Mouse (Mus musculus) adrenal gland, postnatal 14 days (tissue): ENCODE data around the gene Ulk4. TPM values are rescaled to one million over a fixed set of nuclear protein-coding genes. Genes with fewer than 3 reads are reported as not detected.

Source experiments
- DNase-seq: peaks from one replicate; pipeline ENCODE4 v3.0.0; 2021; ENCODE audit warnings: mixed read lengths
- total RNA-seq: library from RNA; stranded (reverse); gene quantifications from 2 replicates; pipeline ENCODE4 v1.2.3, GENCODE M21; 2021

The Ulk4 gene
- total RNA-seq, 1 experiment from 2014 or later: 1.8 TPM

DNA sequence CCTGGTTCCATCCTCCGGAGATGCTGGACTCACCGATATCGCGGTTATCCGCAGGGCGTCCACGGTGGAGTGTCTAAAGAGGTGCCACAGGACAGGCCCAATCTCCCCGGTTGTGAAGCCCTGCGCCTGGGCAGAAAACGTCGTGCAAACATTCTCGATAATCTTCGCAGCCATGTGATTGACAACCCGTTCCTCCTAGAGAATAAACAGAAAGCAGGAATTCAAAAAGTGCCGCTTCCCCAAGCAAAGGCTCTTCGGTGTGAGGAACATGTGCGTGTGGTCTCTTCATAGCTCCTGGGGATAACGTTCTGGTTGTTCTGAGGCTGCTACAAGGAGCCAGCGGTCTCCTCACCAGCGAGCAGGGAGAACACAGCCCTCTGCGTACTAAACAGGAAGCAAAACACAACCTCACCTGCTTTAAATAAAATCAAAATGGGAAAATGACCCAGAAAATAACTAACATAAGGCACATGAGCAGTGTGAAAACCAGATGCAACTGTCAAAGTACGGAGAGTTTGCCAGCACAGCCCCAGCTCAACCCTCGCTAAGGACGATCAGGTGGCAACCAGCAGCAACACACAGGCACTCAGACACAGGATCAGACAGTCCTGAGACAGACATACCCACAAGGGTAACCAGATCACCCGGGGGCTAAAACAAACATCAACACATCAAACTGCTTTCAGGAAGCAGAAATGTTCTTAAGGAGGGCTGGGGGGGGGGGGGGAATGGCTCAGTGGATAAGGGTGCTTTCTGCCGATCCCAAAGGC, 84.2 kb downstream of the Ulk4 start:
- no peak for DNase-seq

DNA sequence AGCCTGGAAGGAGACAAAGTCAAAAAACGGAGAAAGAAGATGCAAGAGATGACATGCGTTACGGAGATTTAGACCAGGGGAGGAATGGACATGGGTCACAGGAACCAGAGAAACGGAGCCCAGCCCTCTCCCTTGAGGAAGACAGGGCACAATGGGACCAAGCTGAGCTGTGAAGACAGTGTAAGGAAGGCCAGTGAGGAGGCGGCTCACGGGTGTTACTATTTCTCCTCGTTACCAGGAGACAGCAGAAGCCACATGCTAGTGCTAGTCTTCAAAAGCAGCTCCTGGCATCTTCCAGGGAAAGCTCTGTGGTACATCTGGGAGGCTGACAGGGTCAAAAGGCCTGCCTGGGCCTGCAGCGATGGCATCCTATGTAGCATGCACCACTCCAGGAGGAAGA, 89.2 kb downstream of the Ulk4 start:
- no peak for DNase-seq

DNA sequence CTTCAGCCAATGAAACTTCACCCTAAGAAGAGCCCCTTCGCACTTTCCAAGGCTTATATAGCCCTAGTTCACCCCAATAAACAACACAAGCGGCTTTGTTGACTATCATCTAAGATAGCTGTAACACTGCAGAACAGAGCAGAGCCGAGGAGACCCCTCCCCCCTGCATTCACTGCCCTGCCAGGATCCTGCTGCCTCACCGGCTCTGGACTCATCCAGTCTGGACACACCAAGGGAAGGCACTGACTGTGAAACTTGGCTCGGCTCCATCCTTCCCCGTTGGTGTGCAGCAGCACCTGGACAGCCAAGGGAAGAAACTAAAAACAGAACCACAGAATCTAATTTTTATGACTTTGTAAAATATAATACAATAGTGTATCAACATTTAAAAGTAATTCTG, 91.2 kb downstream of the Ulk4 start:
- peak; percentile 16 for DNase-seq

DNA sequence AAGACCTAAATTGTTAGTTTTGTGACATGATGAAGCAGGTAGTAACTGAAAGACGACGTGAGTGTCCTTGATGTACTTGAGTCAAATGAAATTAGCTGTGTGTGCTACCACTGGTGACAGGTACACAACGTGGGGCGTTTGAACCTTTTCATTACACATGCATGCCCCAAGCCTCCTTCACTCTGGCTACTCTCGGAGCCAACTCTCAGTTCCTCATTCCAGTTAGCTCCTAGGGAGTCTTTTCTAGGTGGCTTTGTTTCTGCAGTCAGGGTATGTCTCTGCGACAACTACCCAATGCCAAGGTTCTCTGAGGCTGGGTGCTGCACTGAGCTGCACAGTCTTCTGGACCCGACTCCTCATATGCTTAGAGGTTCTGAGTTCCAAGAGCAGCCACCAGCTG, 100.6 kb downstream of the Ulk4 start:
- DNase-seq: no peak

DNA sequence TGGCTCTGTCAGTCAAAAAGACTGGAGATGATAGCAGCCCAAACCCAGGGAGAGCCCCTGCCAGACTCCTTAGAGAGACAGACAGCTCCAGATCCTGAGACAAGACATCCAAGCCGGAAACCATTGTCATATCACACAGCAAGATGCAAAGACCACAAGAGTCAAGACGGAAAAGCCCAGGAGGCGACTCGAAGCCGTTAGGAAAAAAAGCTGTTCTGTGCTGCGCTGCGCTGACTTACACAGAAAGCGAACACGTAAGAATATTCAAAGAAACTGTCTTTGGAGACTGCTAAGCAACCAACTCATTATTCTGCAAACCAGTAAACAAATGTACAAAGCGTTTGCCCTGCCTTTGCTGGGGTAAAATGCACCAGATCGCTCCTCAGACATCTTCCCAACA, 101.8 kb downstream of the Ulk4 start:
- no peak for DNase-seq

GRCm38 (mm10) chr9:121172123-121172522, 104.9 kb downstream of the Ulk4 start:
- no peak for DNase-seq

DNA sequence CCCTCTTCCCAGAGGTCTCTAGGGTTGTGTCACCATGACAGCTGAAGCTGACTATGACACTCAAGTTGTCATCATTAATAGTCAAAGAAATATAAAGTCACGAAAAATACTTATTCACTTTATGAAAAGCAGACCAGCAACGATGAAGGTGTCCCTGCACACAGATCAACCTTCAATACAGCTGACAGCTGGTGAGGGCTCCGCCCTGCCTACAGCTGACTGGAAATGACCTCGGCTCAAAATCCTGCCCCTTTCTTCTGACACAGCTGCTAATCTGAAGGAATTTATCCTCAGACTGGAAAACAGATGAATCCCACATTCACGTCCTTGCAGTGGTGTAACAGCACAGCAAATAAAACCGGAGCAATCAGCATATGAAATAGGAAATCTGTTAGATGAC, 105.4 kb downstream of the Ulk4 start:
- DNase-seq: peak; percentile 12

DNA sequence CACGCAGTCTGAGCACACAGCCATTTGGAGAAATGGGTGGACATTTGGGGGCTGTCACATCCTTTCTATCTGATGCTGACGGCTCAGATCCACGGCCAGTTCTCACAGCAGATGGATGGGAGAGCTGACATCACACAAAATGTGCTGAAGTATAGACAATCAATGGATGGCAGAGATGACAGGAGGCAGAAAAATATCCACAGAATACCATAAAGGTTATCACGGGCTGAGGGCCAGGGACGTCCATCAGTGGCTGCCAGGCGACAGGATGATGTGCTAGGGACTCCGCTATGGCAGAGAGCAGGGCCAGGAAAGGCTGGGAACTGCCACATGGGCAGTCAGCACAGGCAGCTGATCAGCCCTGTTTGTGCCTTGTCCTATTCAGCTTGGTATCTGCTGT, 112.4 kb downstream of the Ulk4 start:
- no peak for DNase-seq

DNA sequence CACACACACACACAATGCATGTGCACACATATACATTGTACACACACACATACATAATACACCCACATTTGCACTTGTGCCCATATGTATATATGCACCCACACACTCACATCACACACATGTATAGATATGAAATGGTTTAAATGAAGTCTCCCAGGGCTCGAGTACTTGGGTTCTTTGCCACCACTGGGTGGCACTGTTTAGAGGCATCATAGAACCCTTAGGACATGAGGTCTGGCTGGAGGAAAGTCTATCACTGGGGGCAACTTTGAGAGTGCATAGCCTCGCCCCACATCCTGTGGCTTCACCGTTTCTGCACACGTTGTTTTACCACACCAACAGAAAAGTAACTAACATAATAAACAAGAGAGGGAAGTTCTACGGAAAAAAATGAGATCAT, 114.2 kb downstream of the Ulk4 start:
- peak; percentile 36 for DNase-seq

DNA sequence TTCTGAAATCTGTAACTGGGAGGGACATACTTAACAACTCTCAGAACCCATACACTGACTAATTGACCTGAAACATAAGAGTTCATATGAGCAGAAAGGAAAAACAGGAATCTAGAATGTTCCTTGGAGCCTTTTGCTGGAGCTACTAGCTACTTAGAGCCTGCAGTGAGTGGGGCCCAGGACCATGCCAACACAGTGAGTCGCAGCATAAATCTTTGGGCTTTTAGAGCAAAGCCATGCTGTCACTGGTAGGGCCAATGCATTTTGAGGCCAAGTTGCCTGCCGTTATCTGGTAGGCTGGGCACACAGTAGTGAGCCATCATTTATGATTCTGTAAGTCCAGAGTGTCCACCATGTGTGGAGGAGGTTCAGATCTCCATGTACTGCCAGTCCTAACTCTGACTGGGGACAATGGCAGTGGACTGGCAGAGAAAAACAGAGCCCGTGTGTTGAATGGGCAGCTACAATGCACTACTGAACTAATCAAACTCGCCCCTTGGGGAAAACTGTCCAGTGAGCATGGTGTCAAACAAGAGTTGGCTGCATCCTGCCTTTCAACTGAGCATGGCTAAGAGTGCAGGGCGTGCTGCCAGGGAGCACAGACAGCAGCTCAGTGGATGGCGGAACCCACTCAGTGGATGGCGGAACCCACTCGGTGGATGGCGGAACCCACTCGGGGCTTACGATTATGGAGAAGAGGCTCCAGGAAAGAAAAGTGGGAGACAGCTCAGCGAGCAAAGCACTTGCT, 115.0 kb downstream of the Ulk4 start:
- peak; percentile 31 for DNase-seq

GRCm38 (mm10) chr9:121156253-121156831, 120.7 kb downstream of the Ulk4 start:
- no peak for DNase-seq

- no peak for DNase-seq
Measured at GRCm38 (mm10) chr9:121153276-121153675, 123.7 kb downstream of the Ulk4 start.

GRCm38 (mm10) chr9:121148602-121149001, 128.4 kb downstream of the Ulk4 start:
- peak; percentile 17 for DNase-seq

DNA sequence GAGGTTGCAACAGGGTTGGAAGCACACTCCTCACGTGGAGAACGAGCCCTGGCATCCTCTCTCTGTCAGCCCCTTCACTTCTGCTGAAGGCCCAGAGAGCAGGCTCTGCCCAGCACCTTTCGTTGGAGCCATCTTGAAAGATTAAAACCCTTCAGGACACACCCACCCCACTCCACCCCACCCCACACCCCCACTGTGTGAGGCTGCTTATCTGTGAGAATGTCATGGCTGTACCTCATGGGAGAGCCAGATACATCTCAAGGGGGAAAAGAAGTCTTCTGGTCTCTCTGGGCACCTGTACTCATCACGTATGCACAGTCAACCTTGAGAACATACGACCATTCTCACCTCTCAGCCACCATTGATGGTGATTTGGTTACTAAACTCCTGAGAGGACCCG, 133.8 kb downstream of the Ulk4 start:
- DNase-seq: no peak

DNA sequence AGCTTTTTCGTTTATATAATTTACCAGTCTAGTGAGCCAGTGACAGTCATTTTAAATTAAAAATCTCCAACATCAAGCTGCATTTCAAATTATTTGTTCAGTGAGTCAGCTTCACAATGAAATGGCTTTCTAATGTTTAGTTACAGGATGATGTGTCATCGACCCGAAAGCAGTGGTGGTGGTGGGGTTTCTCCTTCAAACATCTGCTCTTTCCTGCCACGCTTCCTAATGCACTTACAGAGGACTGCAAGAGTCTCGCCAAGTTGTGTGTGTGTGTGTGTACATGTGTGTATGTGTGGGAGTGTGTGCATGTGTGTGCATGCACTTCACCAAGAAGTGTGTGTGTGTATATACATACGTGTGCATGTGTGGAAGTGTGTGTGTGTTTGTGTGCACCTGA, 144.4 kb downstream of the Ulk4 start:
- DNase-seq: no peak

DNA sequence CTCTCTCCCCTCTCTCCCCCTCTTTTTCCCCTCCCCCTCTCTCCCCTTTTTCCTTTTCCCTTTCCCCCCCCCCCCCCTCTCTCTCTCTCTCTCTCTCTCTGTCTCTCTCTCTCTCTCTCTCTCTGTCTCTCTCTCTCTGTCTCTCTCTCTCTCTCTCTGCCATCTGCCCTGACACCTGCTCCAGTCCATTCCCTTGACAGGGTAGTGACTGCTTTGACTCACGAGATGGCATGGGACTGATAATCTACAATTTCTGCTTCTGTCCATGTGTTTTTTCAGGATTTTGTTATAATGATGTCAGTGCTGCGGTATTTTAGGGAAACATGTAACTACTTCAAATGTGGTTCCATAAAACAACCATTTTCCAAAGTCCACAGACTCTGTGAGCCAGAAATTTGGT, 147.5 kb downstream of the Ulk4 start:
- no peak for DNase-seq

GRCm38 (mm10) chr9:121128934-121129333, 148.1 kb downstream of the Ulk4 start:
- DNase-seq: no peak

DNA sequence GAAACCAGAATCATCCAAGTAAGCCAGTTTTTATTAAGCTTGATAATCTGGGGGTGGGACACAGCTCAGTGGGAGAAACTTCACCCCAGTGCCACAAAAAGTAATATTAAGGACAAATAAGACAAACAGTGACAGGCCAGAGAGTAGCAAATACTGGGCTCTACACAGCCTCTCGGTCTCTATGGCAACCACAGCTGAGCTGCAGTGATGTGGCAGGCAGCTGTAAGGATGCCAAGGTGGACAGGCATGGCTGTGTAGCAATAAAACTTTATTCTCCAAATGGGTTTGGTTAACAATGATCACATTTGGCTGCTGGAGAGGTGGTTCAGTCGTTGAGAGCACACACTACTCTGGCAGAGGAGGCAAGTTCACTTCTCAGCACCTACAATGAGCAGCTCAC, 150.0 kb downstream of the Ulk4 start:
- DNase-seq: no peak

DNA sequence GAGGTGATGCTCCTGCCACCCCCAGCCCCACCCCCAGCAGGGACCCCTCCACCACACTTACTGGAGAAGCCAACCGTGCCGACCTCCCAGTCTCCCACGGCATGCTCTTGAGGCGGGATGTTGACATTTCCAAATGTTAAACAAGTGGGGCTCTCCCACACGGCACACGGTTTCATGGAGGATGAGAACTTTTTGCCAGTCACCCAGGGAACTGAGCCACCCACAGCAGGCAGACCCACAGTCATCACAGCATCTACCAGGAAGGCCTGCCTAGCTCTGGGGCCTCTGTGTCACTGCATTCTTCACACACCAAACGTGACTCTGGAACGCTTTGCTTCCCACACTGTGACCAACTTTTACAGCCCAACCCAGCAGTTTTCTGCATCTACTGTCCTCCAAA, 152.3 kb downstream of the Ulk4 start:
- no peak for DNase-seq

DNA sequence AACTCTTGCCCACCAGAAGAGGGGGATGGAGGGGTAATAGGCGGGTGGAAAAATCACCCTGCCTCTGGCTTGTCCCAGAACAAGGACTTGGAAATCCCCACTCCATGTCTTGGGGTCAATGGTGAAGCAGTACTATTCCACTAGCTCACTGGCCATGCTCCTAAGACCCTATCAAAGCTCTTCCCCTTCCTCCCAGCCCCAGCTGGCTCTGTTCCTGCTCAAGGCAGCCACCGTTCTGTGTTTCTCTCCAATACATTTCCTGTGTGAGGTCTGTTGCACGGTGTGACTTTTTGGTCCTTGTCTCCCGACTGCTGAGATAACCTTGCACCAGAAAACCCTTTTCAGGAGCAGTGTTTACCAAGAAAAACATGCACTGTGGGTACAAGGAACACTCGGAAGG, 155.0 kb downstream of the Ulk4 start:
- DNase-seq: no peak

DNA sequence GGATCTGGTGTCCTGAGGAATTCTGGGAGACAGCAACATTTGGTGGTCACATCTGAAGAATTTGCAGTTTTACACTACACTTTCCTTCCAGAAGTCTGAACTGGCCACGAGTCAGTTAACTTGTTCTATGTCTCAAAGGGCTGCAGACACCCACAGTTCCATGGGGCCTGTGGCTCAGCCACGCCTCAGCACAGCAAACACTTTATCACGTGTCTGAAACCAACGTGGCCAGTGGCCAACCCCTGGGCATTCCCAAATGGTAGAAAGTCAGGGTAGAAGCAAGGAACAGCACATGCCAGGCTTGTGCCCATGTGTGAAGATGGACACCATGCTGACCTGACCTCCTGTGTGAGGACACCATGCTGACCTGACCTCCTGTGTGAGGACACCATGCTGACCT, 159.1 kb downstream of the Ulk4 start:
- DNase-seq: no peak

DNA sequence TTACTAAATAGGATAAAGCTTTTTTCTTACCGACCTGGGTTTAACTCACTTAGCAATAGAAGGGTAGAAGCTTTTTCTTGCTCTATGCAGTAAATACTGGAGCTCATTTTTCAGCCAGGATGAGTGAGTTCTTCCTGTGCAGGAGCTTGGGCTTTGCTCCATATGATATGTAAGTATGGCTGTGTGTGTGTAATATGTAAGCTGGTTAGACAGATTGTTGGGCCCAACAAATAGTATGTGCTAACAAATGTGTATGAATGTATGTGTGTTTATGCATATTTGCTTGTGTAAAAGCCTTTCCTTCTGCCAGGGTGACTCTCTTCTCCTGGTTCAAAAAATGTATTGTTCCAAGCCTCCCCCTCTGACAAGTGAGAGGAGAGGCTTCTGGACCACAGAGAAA, 164.9 kb downstream of the Ulk4 start:
- no peak for DNase-seq

- DNase-seq: peak; percentile 84
Measured at GRCm38 (mm10) chr9:121108110-121108509, 168.9 kb downstream of the Ulk4 start.

DNA sequence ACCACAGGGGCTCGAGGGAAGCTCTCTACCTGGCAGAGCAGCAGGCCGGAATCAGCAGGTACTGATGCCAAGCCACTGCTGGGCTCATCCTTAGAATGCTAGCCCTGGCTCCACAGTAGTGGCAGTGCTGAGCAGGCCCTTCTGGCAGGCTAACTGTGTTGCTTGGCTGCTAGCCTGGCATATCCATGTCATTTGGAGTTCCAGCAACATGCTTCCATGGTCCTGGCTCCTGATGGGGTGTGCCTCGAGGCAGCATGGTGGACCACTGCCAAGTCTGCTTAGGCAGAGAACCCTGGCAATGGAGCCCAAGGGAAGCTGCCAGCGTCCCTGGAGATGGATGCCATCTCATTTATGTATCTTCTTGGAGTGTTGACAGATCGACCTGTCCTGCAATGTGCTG, 169.4 kb downstream of the Ulk4 start:
- peak; percentile 48 for DNase-seq
